Mouse (Mus musculus): ENCODE results near the gene Olfr462.

DNA sequence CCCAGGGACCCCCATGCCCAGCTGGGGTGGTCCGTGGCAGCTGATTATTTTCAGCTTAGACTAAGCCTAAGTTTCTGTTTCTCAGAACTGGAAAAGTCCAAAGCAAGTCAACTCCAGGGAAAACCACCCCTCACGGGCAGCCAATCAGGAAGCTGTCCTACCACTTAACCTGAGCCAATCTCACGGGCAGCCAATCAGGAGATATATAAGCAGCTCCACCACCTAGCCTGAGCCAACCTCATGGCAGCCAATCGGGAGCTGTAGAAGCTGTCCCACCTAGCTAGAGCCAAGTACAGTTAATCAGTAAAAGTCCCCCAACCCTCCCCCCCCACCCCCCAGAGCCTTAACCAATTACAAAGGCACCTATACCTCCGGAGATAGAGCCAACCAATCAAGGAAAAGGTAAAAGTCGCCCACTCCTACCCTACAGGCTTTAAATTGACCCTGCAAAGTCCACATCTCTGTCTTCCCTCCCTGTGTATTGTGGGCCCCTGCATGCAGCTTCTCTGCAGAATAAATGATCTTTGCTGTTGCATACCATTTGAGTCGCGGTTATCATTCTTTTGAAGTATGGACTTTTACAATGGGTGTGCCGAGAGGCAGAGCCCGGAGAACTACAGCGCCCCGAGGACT, 45.0 kb downstream of the Olfr462 start:
- TF ChIP-seq TAL1 (IDR thresholded peaks at IDR 0.05; ENCODE audit: low read length) = no peak
- no peak for TF ChIP-seq GATA1 (IDR thresholded peaks at IDR 0.05; ENCODE audit: low read length)

Data from erythroblast, embryonic 14.5 days (primary cell).